Mouse (Mus musculus) spleen, postnatal 10 days (tissue): ENCODE results near the gene Zfp740.

ENCODE experiments used
- DNase-seq, 2 experiments: peaks; one replicate each; pipeline ENCODE4 v3.0.0; 2021 to 2022; ENCODE audit warnings: low spot score in 2 of 2

Zfp740 gene

DNA sequence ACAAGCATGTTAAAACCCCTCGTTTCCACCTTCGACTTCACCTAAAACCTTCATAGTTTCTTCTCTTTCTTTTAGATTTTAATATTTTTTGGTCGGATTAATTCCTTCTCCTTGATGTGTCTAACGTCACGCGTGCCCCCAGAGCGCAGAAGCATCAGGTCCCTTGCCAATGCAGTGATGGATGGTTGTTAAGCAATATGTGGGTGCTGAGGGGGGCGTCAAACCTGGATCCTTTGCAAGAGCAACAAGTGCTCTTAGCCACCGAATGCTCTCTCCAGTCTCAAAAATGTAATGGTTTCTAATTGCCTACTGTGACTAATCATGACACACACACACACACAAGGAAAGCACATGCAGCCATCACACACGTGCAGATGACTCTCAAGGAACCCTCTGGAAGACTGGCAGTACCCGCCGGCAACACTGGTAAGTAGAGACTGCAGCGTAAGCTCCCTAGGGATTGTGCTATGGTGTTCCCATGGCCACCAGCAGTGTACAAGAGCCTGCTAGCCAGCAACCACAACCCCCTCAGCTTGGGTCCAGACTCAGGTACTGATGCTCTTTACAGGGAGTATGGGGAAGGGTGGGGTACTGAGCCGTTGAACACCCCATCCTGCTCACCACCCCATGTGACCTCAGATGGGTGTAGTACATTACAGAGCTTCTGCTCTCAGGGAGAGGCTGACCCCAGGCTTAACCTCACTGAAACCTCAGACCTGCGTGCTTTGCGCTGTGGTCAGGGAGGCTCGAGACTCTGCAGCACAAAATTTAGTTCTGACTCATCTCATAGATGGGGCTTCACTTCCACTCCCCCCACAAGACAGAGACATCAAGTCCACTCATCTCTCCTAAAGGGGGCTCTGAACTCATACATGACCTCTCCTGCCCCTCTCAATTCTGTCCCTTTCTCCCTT lies 27.6 kb downstream of the Zfp740 start:
- DNase-seq: no peak

DNA sequence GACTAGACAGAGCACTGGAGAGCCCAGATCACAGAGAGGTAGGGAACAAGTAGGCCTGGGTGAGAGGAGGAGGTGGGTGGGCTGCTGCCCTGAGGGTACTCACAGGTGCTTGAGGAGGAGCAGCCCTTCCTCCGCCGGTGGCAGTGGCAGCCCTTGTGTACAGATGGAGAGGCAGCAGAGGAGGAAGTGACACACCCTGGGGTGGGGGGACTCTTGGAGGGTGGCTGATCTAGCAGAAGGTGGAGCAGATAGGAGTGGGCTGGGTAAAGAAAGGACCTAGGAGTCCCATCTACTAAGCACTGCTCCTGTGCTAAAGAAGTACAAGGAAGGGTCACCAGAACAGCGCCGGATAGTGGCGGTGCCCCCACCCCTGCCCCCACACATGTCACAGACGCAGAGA lies 28.7 kb downstream of the Zfp740 start, which contains the start of gene Itgb7:
Itgb7 (minus strand) TSS at position 197 of the 400 bp plus-strand sequence.
- DNase-seq: peak in 1 of 2 experiments; percentile 72

DNA sequence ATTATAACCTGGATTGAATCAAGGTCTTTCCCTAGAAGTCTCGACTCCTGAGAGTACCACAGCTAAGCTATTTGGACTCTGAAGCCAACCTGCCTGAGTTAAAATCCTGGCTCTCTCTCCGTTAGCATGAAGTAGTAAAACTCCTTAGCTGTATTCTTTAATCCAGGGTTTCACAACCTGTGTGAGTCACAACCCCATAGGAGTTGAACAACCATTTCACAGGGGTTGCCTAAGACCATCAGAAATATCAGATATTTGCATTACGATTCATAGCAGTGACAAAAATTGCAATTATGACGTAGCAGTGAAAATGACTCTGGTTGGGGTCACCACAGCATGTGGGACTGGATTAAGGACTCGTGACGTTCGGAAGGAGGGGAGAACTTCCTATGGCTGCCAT lies 29.7 kb downstream of the Zfp740 start:
- DNase-seq: no peak

DNA sequence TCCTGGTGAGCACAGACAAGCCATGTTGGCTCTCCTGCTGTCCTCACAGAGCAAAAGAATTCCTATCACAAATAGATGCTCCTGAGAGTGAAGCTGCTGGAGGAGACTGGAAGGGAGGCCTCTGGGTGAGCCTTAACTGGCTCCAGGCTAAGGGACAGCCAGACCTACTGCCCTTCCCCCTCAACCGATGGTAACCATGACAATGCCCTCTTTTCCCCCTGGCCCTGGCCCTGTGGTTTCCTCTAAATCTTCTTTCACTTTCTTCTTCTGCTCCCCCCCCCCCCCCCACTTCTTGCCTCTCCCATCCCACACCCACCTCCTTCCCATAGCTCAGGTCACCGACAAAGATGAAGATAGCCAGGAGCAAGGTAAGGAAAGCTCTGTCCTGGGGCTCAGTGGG lies 30.8 kb downstream of the Zfp740 start:
- DNase-seq: no peak

DNA sequence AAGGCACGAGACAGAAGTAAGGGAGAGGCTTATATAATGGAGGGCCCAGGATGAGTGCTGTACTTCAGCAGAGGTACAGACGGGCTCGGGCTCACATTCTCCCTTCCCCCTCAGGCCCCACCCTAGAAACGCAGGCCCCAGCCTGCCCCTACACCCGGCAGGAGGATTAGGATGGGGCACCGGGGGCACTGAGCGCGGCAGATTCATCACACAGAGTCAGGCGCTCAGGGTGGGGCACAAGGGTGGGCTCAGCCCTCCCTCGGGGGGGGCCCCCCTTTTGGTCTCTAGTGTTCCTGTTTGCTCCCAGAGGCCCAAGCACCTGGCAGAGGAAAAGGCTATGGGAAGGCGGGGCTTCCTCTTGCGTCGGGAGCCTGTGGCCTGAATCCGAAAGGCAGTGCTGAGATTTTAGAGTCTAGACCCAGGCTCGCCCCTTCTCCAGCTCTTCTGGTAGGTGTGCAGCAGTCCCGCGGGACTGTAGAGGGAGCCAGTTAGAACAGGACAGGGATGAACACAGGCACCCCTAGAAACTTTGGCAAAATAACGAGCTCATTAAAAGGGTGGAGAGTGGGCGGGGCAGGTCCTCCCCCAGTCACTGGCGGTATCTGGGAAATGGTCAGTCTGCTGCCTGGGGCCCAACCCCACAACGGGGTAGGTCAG lies 32.5 kb downstream of the Zfp740 start:
- DNase-seq: no peak

DNA sequence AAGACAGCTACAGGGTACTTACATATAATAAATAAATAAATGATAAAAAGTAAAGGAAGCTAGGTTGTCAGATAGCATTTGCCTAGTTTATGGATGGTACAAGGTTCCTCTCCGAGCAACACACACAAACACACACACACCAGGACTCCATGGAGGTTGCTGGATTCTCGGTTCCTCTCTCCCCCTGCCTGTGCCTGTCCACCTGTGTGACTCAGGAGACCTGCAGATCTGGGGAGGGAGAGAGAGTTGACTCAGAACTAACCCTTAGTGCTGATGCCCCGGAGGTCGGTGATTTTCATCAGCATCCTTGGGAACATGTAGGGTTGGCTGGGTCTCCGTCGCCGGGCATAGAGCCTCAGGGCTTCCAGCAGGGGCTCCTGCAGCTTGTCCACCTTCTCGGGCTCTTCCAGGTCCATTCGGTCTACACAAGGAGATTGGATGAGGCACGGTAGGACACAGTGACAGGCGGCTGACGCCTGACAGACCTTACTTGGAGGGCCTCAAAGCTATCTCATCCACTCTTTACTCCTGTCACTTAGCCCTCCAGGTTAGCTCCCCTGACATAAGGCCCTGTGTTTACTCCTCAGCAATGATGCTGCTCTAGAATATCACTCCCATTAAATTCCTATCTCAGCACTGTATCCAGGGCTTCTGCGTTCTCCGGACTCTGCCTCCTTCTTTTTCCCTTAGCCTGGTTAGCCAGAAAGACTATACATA lies 35.7 kb downstream of the Zfp740 start:
- DNase-seq: no peak

DNA sequence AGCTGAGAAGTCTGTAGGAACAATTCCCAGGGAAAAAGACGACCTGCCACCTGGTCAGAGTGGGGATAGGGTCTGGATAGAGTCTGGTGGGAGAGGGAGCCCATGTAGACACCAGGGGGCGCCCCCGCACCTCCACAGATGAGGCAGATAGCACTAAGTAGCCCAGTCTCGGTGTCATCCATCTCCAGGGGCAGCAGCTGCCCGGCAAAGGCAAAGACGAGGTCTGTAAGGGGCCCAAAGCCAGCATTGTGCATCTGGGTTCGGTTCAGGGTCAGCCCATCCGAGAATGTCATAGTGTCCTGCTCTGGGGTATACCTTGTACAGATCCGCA lies 36.2 kb downstream of the Zfp740 start:
- peak; percentile 56 to 87 for DNase-seq

DNA sequence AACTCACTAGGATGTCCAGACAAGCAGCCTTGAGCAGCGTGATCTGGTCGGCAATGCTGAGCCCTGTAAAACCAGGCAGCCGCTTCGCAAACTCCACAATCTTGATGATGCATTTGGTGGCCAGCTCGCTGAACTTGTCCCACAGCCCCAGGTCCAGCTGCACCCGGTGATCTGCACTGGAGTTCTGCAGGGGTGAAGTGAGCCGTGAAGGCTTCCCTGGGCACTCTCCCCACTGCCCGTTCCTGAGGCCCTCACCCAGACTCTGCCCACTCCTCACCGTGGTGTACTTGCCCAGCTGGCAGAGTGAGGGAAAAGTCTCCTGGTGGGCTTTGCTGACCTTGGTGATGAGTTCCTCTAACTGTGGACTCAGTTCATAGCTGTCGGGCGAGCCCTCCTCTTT lies 36.8 kb downstream of the Zfp740 start:
- no peak for DNase-seq

DNA sequence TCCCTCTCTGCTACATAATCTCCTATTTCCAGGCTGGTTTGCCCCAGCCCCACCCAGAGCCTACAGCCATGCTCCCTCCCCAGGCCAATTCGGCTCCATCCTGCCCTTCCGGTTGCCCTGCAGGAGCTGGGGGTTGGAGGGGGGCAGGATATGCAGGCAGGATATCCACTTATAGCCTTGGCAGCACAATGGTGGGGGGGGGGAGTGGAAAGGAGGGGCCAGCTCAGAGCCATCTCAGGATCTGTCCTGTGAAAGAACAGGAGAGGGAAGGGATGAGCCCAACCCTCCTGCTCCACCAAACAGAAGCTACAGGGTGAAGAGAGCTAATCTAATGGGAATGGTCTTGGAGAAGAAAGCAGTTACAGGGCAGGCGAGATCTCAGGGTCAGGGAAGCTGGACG lies 37.6 kb downstream of the Zfp740 start:
- no peak for DNase-seq

DNA sequence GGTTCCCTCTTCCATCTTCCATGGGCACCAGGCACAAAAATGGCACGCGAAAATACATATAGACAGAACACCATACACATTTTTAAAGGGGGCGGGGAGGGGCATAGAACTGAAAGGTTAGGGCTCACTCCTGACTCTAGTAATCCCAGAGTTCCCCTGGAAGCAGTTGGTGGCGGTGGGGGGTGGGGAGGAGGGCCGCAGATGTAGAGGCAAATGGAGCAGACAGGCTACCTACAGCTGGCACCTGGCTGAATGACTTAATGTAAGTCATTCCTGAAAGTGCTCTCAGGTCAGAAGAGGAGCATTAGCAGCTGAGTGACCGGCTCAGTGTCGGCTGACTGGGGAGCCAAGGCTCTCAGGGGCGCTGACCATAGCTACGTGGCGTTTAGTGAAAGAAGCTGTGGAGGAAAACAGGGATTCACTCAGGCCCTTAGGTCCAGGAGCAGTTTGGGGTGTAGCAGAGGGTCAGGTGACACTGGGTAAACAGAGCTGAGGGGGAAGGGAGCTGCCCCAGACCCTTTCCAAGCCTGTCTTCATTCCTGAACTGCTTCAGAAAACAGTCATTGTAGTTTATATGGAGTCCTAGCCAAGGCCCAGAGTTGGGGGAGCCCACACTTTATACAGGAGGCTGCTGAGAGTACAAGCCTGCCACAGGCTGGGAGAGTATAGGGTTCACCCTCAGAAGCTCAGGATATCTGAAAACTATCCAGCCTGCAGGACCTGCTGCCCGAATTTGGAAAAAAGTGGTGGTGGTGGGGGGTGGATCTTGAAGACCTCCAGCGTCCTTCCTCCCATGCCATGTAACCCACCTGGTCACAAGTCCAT lies 39.6 kb downstream of the Zfp740 start:
- no peak for DNase-seq

DNA sequence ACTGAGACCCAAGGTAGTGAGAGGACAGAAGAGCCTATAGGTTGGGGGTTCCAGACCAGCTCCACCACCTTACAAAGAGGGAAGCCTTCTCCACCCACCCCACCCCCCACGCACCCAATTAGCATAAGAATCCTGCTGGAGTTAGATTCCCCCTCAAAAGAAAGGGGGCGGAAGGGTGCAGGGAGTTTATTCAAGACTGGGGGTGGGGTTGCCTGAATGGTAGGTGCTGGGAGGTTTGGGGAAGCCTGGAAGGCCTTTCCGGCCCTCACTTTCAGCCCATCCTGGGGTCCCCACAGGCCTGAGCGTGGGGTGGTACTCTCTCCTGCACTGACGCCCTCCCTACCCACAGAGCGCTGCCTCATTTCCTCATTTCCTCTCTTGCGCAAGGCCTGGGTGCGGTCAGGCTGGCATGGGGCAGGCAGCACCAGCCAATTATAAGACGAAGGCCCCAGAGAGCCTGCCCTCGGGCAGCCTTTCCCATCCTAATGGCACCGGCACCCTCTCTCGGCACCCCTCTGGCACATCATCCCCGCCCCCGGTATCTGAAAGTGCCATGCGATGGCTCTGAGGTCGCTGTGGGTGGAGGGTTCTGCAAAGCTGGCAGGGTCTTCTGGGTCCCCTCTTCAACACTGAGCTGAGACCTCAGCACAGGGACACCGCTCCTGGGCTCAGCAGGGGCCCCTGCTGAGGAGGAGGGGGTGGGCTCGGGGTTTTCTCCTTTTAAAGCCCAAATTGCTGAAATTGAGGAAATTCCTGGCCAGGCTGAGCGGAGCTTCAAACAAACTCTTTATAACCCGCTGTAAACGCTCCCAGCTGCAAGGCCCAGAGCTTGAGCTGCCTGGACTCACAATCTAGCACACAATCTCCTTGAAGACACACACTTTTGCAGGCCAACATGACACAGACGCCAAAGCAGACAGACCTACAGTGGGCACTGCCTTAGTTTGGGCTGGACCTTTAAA lies 40.5 kb downstream of the Zfp740 start:
- peak in 1 of 2 experiments; percentile 68 for DNase-seq

DNA sequence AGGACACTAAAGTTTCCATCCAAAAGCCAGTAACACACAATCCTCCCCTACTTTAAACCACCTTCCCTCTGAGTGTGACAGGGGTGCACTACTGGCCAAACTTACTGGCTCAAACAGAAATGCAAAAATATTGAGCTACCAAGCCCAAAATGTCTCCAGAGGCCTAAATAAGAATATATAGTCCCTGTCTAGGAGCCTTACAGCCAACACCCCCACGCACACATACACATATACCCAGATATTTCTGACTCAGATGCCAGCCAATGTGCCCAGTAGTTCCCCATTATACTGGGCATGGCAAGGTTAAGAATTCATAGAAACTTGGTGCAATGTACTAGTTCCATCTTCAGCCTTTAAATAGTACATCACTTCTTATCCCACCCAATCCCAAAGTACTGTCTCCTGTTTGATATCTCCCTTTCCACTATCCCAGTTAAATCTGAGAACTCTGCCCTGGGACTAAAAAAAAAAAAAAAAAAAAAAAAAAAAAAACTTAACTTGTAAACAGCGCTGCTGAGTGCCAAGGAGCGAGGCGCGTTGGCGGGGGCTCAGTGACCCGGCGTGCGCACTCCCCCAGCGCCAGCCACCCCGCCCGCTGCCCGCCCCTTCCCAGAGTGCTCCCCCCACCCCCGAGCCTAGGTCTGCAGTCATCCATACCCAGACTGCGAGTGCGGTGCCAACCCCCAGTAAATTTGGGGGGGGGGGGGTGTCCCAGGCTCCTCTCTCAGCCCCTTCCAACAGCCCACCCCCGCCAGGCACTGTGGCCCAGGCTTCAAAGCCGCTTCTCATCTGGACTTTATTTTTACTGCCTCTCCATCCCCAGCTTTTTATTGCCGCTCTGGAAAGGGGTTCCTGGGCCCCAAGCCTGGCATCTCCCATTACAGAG lies 41.5 kb downstream of the Zfp740 start:
- DNase-seq: no peak

DNA sequence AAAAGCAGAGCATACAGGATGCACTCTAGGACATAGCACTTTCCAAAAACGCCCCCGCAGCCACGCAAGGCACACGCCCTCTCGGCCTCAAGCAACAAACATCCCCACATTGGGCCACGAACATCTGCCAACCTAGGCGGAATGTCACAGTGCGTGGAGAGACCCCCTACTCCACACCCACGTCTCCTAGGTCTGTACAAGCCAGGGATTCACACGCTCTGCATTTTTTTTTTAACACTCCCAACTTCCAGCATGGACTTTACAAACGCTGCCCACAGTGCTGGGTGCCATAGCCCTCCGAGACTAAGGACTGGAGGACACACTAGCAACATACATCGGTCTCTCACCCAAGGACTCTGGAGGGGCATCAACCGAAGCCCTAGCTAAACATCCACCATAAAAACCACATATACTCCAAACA lies 42.4 kb downstream of the Zfp740 start:
- no peak for DNase-seq

DNA sequence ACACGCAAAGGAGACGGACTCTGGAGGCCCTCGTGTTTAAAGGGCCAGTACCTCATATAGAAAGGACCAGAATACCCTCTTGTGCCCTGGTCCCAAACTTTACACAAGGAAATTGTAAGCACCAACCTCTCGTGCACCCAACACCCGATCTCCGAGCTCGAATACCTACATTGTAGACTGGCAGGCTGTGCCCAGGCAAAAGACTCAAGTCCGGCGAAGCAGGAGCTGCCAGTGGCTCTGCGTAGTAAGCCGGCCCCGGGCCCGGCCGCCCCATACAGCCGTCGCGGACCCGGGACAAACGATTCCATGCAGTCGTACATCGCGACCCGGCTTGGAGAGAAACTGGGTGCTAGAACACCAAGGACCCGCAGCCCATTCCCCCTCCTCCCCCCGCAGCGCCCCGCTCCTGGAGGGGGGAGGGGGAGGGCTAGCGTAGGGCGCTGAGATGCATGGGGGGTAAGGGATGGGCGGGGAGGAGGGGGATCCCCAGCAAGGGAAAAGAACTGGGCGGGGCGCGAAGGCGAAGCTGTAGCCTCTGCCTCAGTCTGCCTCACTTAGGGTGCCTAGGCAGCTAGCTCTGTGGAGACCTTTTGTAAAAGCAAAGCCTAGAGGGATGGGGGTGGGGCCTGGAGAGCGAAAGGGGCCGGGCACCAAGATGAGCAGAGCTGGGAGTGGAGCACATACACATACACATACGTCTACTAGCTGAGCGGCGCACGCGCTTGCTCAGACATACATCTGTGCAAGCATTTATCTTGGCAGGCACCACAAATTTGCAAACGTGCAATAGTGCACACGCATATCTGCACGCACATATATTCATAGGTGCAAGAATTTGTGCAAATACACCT lies 43.1 kb downstream of the Zfp740 start:
- DNase-seq: peak in 1 of 2 experiments; percentile 69

DNA sequence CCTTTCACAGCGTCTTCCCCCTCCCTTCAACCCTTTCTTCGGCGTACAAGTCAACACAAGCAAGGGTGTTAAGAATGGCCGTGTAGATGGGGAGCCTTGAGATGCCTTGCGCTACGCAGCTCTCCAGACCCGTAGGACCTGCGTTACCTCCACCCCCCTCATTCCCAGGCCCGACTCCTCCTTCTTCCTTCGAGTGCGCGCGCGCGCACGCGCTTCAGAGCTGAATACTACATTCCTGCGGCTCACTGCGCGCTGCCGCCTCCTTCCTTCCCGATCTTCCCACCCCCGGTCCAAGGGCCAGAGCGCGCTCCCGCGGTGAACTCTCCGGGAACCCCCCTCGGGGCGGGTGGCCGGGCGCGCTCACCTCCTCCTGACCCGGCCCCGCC lies 43.8 kb downstream of the Zfp740 start:
- DNase-seq: peak; percentile 43 to 74

DNA sequence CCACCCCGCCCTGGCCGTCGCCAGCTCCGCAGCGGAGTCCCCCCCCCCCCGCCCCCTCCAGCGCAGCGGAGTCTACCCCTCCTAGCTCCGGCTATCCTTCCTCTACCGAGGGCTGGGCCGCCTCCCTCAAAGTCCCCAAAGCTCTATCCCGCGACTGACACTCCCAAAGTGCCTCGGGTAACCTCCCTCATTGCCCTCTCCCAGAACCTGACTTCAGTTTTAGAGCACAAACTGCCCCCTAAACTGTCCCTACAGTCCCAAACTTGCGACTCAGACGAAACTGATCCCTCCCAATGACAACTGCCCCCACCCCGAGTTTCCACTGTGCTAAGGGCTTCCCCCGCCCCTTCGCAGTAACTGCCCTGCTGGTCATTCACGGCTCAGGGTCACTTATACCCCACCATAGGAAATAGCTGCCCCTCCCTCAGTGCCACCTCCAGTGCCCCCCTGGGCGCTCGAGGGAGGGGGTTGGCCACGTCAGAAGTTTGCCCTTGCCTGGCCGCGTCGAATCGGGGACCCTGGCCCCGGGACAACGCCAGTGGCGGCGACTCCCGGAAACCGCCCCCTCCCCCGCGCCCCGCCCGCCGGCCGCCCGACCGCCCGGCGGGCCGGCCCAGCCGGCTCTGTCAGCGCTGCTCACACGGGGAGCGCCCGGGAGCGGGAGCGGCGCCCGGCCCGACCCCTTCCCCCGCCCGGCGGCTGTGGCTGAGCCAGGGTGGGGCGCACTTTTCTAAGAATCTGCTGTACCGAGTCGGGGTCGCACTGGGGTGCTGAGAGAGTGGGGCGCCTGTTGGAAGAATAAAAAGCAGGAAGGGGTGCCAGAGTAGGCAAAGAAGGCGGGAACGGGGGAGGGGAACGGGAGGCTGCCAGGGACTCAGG lies 44.4 kb downstream of the Zfp740 start:
- peak in 1 of 2 experiments; percentile 45 for DNase-seq

DNA sequence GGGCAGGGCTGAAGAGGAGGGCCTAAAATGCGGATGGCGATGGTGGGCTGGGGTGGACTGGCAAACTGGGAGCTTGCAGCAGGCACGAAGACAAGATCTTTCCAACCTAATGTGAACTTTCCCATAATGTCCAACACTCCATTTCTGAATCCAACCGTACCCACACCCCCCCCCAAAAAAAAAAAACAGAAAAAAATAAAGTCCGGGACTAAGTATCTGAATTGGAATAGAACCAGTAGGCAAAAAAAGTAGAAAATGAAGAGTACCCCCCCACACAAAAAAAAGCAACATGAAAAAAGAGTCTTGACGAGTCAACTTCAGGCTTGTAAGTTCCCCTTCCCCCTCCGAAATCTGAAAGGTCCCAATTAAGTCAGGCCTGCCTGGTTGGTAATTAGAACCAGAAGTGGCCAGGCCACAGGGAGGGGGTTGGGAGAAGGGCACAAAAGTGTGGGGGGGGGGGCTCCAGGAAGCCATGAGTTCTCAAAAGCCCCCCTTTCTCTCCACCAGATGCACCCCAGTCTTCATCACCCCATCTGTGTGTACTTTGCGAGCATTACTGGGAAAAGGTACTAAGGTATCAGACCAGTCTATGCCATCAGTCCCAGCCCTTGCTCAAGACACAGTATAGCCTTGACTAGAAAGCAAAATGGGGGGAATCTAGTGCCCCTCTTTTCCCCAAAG lies 45.2 kb downstream of the Zfp740 start:
- no peak for DNase-seq
